Mouse (Mus musculus) midbrain, postnatal 0 days (tissue): ENCODE data around the gene Rnf212. TPM values are rescaled to one million over a fixed set of nuclear protein-coding genes. Genes with fewer than 3 reads are reported as not detected.

Experiments used
- ATAC-seq: fragments of 200-750 bp; cut with Nextera tagmentation; 2 replicates; pipeline ENCODE4 v1.8.0; 2017; ENCODE audit warnings: moderate number of reproducible peaks, mild to moderate bottlenecking, moderate TSS enrichment, moderate library complexity; ENCODE audit not compliant: low FRiP score
- DNase-seq: peaks from one replicate; pipeline ENCODE4 v3.0.0-alpha.2; 2015; ENCODE audit warnings: low spot score
- H3K27ac ChIP-seq: fragments of 300-500 bp; sonication (generic); 2 replicates; pipeline ENCODE4 v1.5.1; 2014; ENCODE audit warnings: low read depth, mild to moderate bottlenecking, low read length, mixed read lengths
- H3K27me3 ChIP-seq: fragments of 300-500 bp; sonication (generic); 2 replicates; pipeline ENCODE4 v1.6.1; 2014; ENCODE audit warnings: low read length, control low read depth, mixed read lengths; ENCODE audit not compliant: insufficient read depth
- H3K36me3 ChIP-seq: fragments of 300-500 bp; sonication (generic); 2 replicates; pipeline ENCODE4 v1.6.1; 2014; ENCODE audit warnings: low read length, control low read depth, mixed read lengths; ENCODE audit not compliant: insufficient read depth
- H3K4me1 ChIP-seq: fragments of 300-500 bp; sonication (generic); 2 replicates; pipeline ENCODE4 v1.6.1; 2014; ENCODE audit warnings: mild to moderate bottlenecking, control low read depth, antibody characterized with exemption, low read length, mixed read lengths; ENCODE audit not compliant: insufficient read depth
- H3K4me2 ChIP-seq: fragments of 300-500 bp; sonication (generic); 2 replicates; pipeline ENCODE4 v1.6.1; 2014; ENCODE audit warnings: low read depth, mild to moderate bottlenecking, low read length, mixed read lengths; ENCODE audit not compliant: poor library complexity, severe bottlenecking
- H3K4me3 ChIP-seq: fragments of 300-500 bp; sonication (generic); 2 replicates; pipeline ENCODE4 v1.5.1; 2014; ENCODE audit warnings: low read depth, mild to moderate bottlenecking, low read length, moderate library complexity
- H3K9ac ChIP-seq: fragments of 300-500 bp; sonication (generic); replicated peaks from 2 replicates; pipeline ENCODE4 v1.6.1; 2014; ENCODE audit warnings: mild to moderate bottlenecking, low read length, moderate library complexity, mixed read lengths; ENCODE audit not compliant: poor library complexity, severe bottlenecking
- H3K9me3 ChIP-seq: fragments of 300-500 bp; sonication (generic); 2 replicates; pipeline ENCODE4 v1.6.1; 2016; ENCODE audit warnings: low read length, control low read depth
- CTCF ChIP-seq: IDR thresholded peaks from 2 replicates; pipeline ENCODE4 v1.5.1; 2016; ENCODE audit warnings: antibody characterized with exemption, mild to moderate bottlenecking
- WGBS: fragments of 180-500 bp; shearing (Covaris S2); extraction: QIAGEN DNeasy Blood & Tissue Kit; methylation state at CpG from one replicate; pipeline ENCODE4 v1.1.7; 2014; 5-methylcytosine and 5-hydroxymethylcytosine counted together
- polyA plus RNA-seq: library from polyadenylated mRNA; unstranded; fragments of >200 nt; fragmentation: Nextera tagmentation; extraction: Ambion mirVana; gene quantifications from 2 replicates; pipeline ENCODE4 v1.2.1, GENCODE M21; 2015
- total RNA-seq: library from RNA; depleted of rRNA; stranded (reverse); fragments of >200 nt; gene quantifications from 2 replicates; pipeline ENCODE4 v1.2.3, GENCODE M21; 2014

The Rnf212 gene
- total and polyA plus RNA-seq, 2 experiments from 2014 or later, result not detected

DNA sequence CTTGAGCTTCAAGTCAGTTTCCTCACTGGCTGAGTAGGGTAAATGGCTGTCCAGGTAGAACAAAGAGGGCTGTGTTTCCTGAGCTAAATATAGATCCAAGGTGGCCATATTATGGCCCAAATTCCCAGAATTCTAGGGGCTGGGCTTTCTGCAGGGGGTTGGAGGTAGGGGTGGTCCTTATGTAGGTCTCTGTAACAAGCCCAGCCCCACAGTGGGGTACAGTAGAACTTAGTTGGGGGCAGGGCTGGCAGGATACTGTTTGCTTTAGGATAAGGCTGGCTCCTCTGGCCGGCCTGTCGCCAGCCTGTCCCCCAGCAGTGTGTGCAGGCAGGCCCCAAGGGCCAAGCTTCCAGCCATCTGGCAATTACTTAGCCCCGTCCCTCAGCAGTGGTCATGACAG, 74.4 kb downstream of the Rnf212 start:
- 61% methylated on average over 3 of the region's 3 CpGs for WGBS
- H3K4me1 ChIP-seq, result no peaks in the 10 kb centered on the region
- 0 out of 2 replicates have a peak, but pooled peaks cover under 1% of the 10 kb centered on the region for H3K36me3 ChIP-seq
- no peaks in the 10 kb centered on the region for H3K27me3 ChIP-seq
- H3K4me2 ChIP-seq, result no peak overlapping the region
- H3K9ac ChIP-seq, result no peak overlapping the region
- ATAC-seq (no peak), DNase-seq (no peak)
- no peak overlapping the region for H3K4me3 ChIP-seq
- H3K9me3 ChIP-seq, result no peaks in the 10 kb centered on the region
- TF ChIP-seq CTCF, result no peak
- H3K27ac ChIP-seq, result no peak overlapping the region

GRCm38 (mm10) chr5:108697341-108697753, 77.4 kb downstream of the Rnf212 start:
- Histone ChIP-seq H3K9ac (no peak overlapping the region), H3K4me3 (no peak overlapping the region), H3K27ac (no peak overlapping the region), H3K4me2 (no peak overlapping the region), H3K4me1 (0 out of 2 replicates have a peak, but pooled peaks cover 4% of the 10 kb centered on the region), H3K9me3 (no peaks in the 10 kb centered on the region), H3K36me3 (no peaks in the 10 kb centered on the region), H3K27me3 (peaks cover 12% of the 10 kb centered on the region; the same call in 1 of the 2 replicates)
- no peak for TF ChIP-seq CTCF
- WGBS, result 13% methylated on average over 4 of the region's 4 CpGs
- ATAC-seq (no peak), DNase-seq (peak; percentile 83)

GRCm38 (mm10) chr5:108696542-108696941, 78.2 kb downstream of the Rnf212 start:
- WGBS, result 84% methylated on average over 3 of the region's 3 CpGs
- ATAC-seq (no peak), DNase-seq (no peak)
- Histone ChIP-seq H3K27ac (no peak overlapping the region), H3K9ac (no peak overlapping the region), H3K4me1 (0 out of 2 replicates have a peak, but pooled peaks cover 4% of the 10 kb centered on the region), H3K36me3 (no peaks in the 10 kb centered on the region), H3K9me3 (no peaks in the 10 kb centered on the region), H3K27me3 (peaks cover 12% of the 10 kb centered on the region; the same call in 1 of the 2 replicates), H3K4me2 (no peak overlapping the region), H3K4me3 (no peak overlapping the region)
- TF ChIP-seq CTCF, result no peak

DNA sequence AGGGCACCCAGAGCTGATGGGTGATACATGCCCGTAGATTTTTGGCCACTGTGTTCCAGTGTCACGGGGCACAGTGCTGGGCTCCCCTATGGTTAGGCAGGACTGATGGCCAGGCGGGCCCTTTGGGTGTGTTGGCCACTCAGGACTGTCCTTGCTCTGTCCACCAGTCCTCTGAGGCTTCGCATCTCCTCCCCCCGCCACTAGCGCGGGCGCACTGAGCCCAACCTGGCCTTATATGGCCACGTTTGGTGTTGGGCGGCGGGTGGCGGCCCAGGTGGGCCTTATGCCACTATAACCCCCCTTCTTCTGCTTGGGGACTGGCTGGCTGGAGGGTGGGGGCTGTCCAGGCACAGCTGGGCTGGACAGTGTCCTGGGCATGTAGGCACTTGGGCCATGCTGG, 78.9 kb downstream of the Rnf212 start:
- TF ChIP-seq CTCF, result no peak
- H3K27ac ChIP-seq, result no peak overlapping the region
- no peaks in the 10 kb centered on the region for H3K9me3 ChIP-seq
- no peak for ATAC-seq
- no peak for DNase-seq
- H3K9ac ChIP-seq, result no peak overlapping the region
- no peak overlapping the region for H3K4me2 ChIP-seq
- no peaks in the 10 kb centered on the region for H3K36me3 ChIP-seq
- 0 out of 2 replicates have a peak, but pooled peaks cover 4% of the 10 kb centered on the region for H3K4me1 ChIP-seq
- peaks cover 12% of the 10 kb centered on the region; the same call in 1 of the 2 replicates for H3K27me3 ChIP-seq
- WGBS, result 96% methylated on average over 11 of the region's 12 CpGs
- no peak overlapping the region for H3K4me3 ChIP-seq

DNA sequence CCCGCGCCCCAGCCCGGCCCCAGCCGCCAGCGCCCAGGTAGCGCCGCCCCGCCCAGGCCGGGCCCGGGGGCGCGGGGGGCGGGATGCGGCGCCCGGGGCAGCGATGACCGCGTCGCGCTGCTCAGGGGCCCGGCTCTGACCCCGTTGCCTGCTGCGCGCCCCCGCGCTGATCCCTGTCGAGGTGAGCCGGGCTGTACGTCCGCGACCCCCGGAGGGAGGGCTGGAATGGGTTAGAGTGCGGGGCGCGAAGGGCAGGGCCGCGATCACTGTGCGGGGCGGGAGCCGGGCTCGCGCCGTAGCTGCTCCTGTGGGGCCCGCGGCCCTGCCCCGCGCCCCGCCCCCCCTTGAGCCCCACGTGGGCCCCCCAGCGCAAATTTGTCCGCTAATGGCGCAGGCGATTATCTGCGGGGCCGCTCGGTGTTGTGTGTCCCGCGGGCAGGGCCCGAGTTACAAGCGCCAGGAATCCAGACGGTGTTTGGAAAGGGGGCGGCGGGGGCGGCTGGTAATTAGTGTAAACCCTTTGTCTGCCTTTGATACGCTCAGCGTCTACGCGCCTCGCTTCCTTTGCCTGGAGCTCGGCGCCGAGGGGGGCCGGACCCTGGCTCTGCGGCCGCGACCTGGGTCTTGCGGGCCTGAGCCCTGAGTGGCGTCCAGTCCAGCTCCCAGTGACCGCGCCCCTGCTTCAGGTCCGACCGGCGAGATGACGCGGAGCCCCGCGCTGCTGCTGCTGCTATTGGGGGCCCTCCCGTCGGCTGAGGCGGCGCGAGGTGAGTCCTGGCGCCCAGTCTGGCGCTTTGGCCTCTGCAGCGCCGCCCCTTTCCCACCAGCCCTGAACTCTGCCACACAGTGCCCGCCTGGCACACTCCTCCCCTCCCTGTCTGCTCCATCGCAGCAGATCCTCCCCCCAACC, 80.2 kb downstream of the Rnf212 start:
- H3K4me1 ChIP-seq, result 0 out of 2 replicates have a peak, but pooled peaks cover 4% of the 10 kb centered on the region
- peak overlapping the region; percentile 44; the same call in 1 of the 2 replicates for H3K9ac ChIP-seq
- WGBS, result 1% methylated on average over 63 of the region's 99 CpGs
- no peak for DNase-seq
- H3K4me3 ChIP-seq, result peak overlapping the region; percentile 70
- no peak overlapping the region for H3K27ac ChIP-seq
- peak overlapping the region; percentile 98 for H3K4me2 ChIP-seq
- ATAC-seq, result peak; percentile 50; the same call in 1 of the 2 replicates
- no peaks in the 10 kb centered on the region for H3K9me3 ChIP-seq
- peaks cover 12% of the 10 kb centered on the region; the same call in 1 of the 2 replicates for H3K27me3 ChIP-seq
- no peak for TF ChIP-seq CTCF
- H3K36me3 ChIP-seq, result no peaks in the 10 kb centered on the region

GRCm38 (mm10) chr5:108693872-108694288, 80.9 kb downstream of the Rnf212 start:
- H3K36me3 ChIP-seq, result no peaks in the 10 kb centered on the region
- peak; percentile 94 for ATAC-seq
- DNase-seq, result peak; percentile 88
- peak overlapping the region; percentile 70 for H3K4me3 ChIP-seq
- H3K4me2 ChIP-seq, result peak overlapping the region; percentile 98
- 0 out of 2 replicates have a peak overlapping the region, but pooled peaks have one; percentile 44 for H3K9ac ChIP-seq
- TF ChIP-seq CTCF, result no peak
- no peaks in the 10 kb centered on the region for H3K9me3 ChIP-seq
- 0 out of 2 replicates have a peak, but pooled peaks cover 4% of the 10 kb centered on the region for H3K4me1 ChIP-seq
- 1% methylated on average over 33 of the region's 43 CpGs for WGBS
- H3K27ac ChIP-seq, result no peak overlapping the region
- peaks cover 12% of the 10 kb centered on the region; the same call in 1 of the 2 replicates for H3K27me3 ChIP-seq
